Mouse (Mus musculus) small intestine, adult 2 months (tissue): ENCODE measurements around the gene Olfr1417.

Source experiments
- CTCF ChIP-seq: fragments of 200-500 bp; IDR thresholded peaks from 2 replicates; pipeline ENCODE4 v1.5.1; 2012; ENCODE audit warnings: low read depth, mild to moderate bottlenecking, control low read depth, inconsistent platforms, low read length, moderate library complexity, mixed read lengths; ENCODE audit not compliant: insufficient replicate concordance, insufficient read length; ENCODE audit errors: extremely low read depth
- POLR2A ChIP-seq: fragments of 200-500 bp; IDR thresholded peaks from 2 replicates; pipeline ENCODE4 v1.6.1; 2012; ENCODE audit warnings: low read depth, mild to moderate bottlenecking, control low read depth, inconsistent platforms, low read length, moderate library complexity

DNA sequence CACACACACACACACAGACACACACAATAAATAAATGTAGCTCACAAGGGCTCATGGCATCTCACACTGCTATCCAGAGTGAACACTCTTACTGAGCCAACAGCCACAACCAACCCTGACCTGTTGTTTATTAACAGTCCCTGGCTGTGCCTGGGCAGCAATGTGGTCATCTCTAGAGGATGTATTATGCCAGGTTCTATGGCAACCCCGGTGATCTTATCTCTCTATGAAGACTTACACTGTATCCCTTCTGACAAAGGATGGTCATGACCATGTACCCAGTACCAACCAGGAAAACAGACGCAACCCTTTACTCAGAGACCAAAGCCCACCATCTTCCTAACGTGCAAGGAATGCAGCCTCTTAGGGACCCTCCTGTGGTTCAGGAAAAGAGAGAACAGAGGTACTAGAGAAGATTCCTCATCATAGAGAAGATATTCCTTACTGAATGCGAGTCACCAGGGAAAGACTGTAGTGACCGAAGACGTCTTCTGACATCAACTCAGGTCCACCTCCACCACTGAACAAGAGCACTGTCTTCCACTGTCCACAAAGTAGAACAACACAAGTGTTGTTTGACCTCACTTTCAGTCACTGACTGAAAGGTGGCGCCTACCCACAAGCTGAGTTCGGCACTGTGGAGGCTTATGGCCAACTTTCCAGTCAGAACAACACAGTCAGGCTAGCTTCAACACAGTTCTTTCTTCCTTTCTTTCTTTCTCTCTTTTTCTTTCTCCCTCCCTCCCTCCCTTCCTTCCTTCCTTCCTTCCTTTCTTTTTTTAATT lies 38.3 kb downstream of the Olfr1417 start:
- TF ChIP-seq CTCF (no peak), POLR2A (no peak)
